Mouse (Mus musculus): Measurements from ENCODE around the gene Hivep3.

GRCm38 (mm10) chr4:119837505-119838065 lies 104.0 kb downstream of the Hivep3 start:
- TF ChIP-seq POLR2A (IDR thresholded peaks at IDR 0.05; ENCODE audit: insufficient read length, low read depth) (no peak), E2F4 (IDR thresholded peaks at IDR 0.05; ENCODE audit: insufficient read depth) (no peak), TCF12 (IDR thresholded peaks at IDR 0.05; ENCODE audit: insufficient read depth, poor library complexity, severe bottlenecking) (no peak), REST (IDR thresholded peaks at IDR 0.05; ENCODE audit: insufficient read depth, insufficient read length) (no peak), CEBPB (IDR thresholded peaks at IDR 0.05; ENCODE audit: insufficient read depth, poor library complexity, severe bottlenecking) (no peak), USF1 (IDR thresholded peaks at IDR 0.05; ENCODE audit: low read depth) (no peak), MYOD1 (IDR thresholded peaks at IDR 0.05; ENCODE audit: control insufficient read depth in 1 of 3, insufficient read length in 2 of 3, low read depth in 2 of 3) (no peak)

All from myocyte (in vitro differentiated cells).